Mouse (Mus musculus) CH12.LX (cell line): ENCODE results near the gene Ogg1. TPM values are rescaled to one million over a fixed set of nuclear protein-coding genes. Genes with fewer than 3 reads are reported as not detected.

Source experiments
- DNase-seq: peaks from one replicate; pipeline ENCODE4 v3.0.0-alpha.2; 2013; ENCODE audit errors: extremely low read depth
- H3K27ac ChIP-seq: 2 replicates; pipeline ENCODE4 v1.5.1; 2012; ENCODE audit warnings: low read depth, mild to moderate bottlenecking, control low read depth, moderate library complexity; ENCODE audit not compliant: insufficient read depth
- H3K27me3 ChIP-seq: replicated peaks from 2 replicates; pipeline ENCODE3; 2012; ENCODE audit warnings: inconsistent platforms
- H3K36me3 ChIP-seq, 2 experiments: replicated peaks in 1 of 2; 2 replicates each; pipeline versions ENCODE3 to v1.6.1; 2012; ENCODE audit warnings: inconsistent platforms in 1 of 2, low read length in 1 of 2, mild to moderate bottlenecking in 1 of 2, mixed read lengths in 1 of 2, moderate library complexity in 1 of 2; ENCODE audit not compliant: control insufficient read depth in 1 of 2, insufficient read depth in 1 of 2
- H3K4me1 ChIP-seq, 2 experiments: 2 replicates each; pipeline ENCODE4 v1.6.1; 2012; ENCODE audit warnings: inconsistent platforms in 1 of 2, moderate library complexity in 1 of 2; ENCODE audit not compliant: insufficient read depth in 2 of 2, control insufficient read depth in 1 of 2
- H3K4me2 ChIP-seq: 2 replicates; pipeline ENCODE4 v1.6.1; 2012; ENCODE audit warnings: low read depth, mild to moderate bottlenecking, control low read depth; ENCODE audit not compliant: poor library complexity, insufficient read depth, severe bottlenecking
- H3K4me3 ChIP-seq, 3 experiments: fragments of 150-350 bp in 1 of 3; sonication (generic) in 1 of 3; replicated peaks in 1 of 3; 2 replicates each; pipeline versions ENCODE3 to v1.5.1; 2011 to 2012; ENCODE audit warnings: low read depth in 2 of 3, low read length in 2 of 3, mild to moderate bottlenecking in 2 of 3, moderate library complexity in 2 of 3, control low read depth in 1 of 3, improper control_type of control experiment in 1 of 3, inconsistent platforms in 1 of 3, mixed read lengths in 1 of 3; ENCODE audit not compliant: poor library complexity in 1 of 3
- H3K79me2 ChIP-seq: replicated peaks from 2 replicates; pipeline ENCODE4 v1.6.1; 2012; ENCODE audit warnings: mild to moderate bottlenecking, moderate library complexity; ENCODE audit not compliant: control insufficient read depth, poor library complexity, insufficient read depth, severe bottlenecking; ENCODE audit errors: extremely low read depth
- H3K9ac ChIP-seq: 2 replicates; pipeline ENCODE4 v1.6.1; 2012; ENCODE audit warnings: low read depth, mild to moderate bottlenecking, control low read depth, moderate library complexity; ENCODE audit not compliant: insufficient read depth
- H3K9me3 ChIP-seq: replicated peaks from 2 replicates; pipeline ENCODE3; 2012; ENCODE audit warnings: low read length, inconsistent platforms, mixed read lengths
- BHLHE40 ChIP-seq: IDR thresholded peaks from 2 replicates; pipeline ENCODE4 v1.6.1; 2011; ENCODE audit warnings: mild to moderate bottlenecking, low read depth, low read length, improper control_type of control experiment
- CHD2 ChIP-seq: IDR thresholded peaks from 2 replicates; pipeline ENCODE4 v1.6.1; 2011; ENCODE audit warnings: low read length, improper control_type of control experiment
- CTCF ChIP-seq, 2 experiments: IDR thresholded peaks in 1 of 2; conservative IDR thresholded peaks in 1 of 2; 2 replicates each; pipeline ENCODE4 v1.5.1; 2011 to 2012; ENCODE audit warnings: low read depth in 2 of 2, low read length in 2 of 2, improper control_type of control experiment in 1 of 2, inconsistent platforms in 1 of 2, mild to moderate bottlenecking in 1 of 2, moderate library complexity in 1 of 2
- E2F4 ChIP-seq: IDR thresholded peaks from 2 replicates; pipeline ENCODE4 v1.6.1; 2011; ENCODE audit warnings: low read depth, low read length, improper control_type of control experiment; ENCODE audit not compliant: insufficient replicate concordance
- ETS1 ChIP-seq: conservative IDR thresholded peaks from 2 replicates; pipeline ENCODE4 v1.6.1; 2012; ENCODE audit warnings: low read depth, mild to moderate bottlenecking, inconsistent platforms, low read length, improper control_type of control experiment, moderate library complexity
- GABPA ChIP-seq: IDR thresholded peaks from 2 replicates; pipeline ENCODE4 v1.6.1; 2012; ENCODE audit warnings: low read depth, low read length, improper control_type of control experiment, inconsistent platforms; ENCODE audit not compliant: insufficient replicate concordance
- HCFC1 ChIP-seq: IDR thresholded peaks from 2 replicates; pipeline ENCODE4 v1.6.1; 2012; ENCODE audit warnings: low read depth, mild to moderate bottlenecking, inconsistent platforms, low read length, improper control_type of control experiment
- IRF4 ChIP-seq: IDR thresholded peaks from 2 replicates; pipeline ENCODE4 v1.6.1; 2014; ENCODE audit warnings: low read depth, mild to moderate bottlenecking, inconsistent platforms, low read length, improper control_type of control experiment
- JUN ChIP-seq: IDR thresholded peaks from 2 replicates; pipeline ENCODE4 v1.6.1; 2011; ENCODE audit warnings: low read depth, mild to moderate bottlenecking, low read length, improper control_type of control experiment, moderate library complexity; ENCODE audit not compliant: insufficient read depth
- JUND ChIP-seq: conservative IDR thresholded peaks from 2 replicates; pipeline ENCODE4 v1.6.1; 2011; ENCODE audit warnings: low read depth, low read length, improper control_type of control experiment
- KAT2A ChIP-seq: IDR thresholded peaks from 2 replicates; pipeline ENCODE4 v1.6.1; 2012; ENCODE audit warnings: low read length, improper control_type of control experiment, inconsistent platforms; ENCODE audit not compliant: insufficient replicate concordance
- MAFK ChIP-seq: IDR thresholded peaks from 2 replicates; pipeline ENCODE4 v1.6.1; 2011; ENCODE audit warnings: low read length, improper control_type of control experiment; ENCODE audit not compliant: insufficient replicate concordance
- MEF2A ChIP-seq: IDR thresholded peaks from 2 replicates; pipeline ENCODE4 v1.6.1; 2014; ENCODE audit warnings: low read depth, mild to moderate bottlenecking, inconsistent platforms, low read length, improper control_type of control experiment, borderline replicate concordance
- MYC ChIP-seq: IDR thresholded peaks from 2 replicates; pipeline ENCODE4 v1.6.1; 2011; ENCODE audit warnings: low read depth, mild to moderate bottlenecking, improper control_type of control experiment, low read length
- NELFE ChIP-seq: IDR thresholded peaks from 2 replicates; pipeline ENCODE4 v1.6.1; 2011; ENCODE audit warnings: low read depth, low read length, improper control_type of control experiment
- NRF1 ChIP-seq: IDR thresholded peaks from 2 replicates; pipeline ENCODE4 v1.6.1; 2014; ENCODE audit warnings: low read depth, mild to moderate bottlenecking, inconsistent platforms, low read length, improper control_type of control experiment, moderate library complexity
- PAX5 ChIP-seq: IDR thresholded peaks from 2 replicates; pipeline ENCODE4 v1.6.1; 2012; ENCODE audit warnings: low read length, inconsistent platforms, mixed read lengths
- POLR2AphosphoS2 ChIP-seq: IDR thresholded peaks from 2 replicates; pipeline ENCODE4 v1.6.1; 2011; ENCODE audit warnings: low read depth, low read length, improper control_type of control experiment
- RAD21 ChIP-seq: IDR thresholded peaks from 2 replicates; pipeline ENCODE4 v1.6.1; 2011; ENCODE audit warnings: low read depth, mild to moderate bottlenecking, low read length, improper control_type of control experiment, moderate library complexity
- RCOR1 ChIP-seq: conservative IDR thresholded peaks from 2 replicates; pipeline ENCODE4 v1.6.1; 2012; ENCODE audit warnings: low read depth, mild to moderate bottlenecking, inconsistent platforms, low read length, improper control_type of control experiment
- SMC3 ChIP-seq: IDR thresholded peaks from 2 replicates; pipeline ENCODE4 v1.6.1; 2011; ENCODE audit warnings: low read depth, low read length, improper control_type of control experiment
- ZC3H11A ChIP-seq: IDR thresholded peaks from 2 replicates; pipeline ENCODE4 v1.6.1; 2012; ENCODE audit warnings: low read depth, mild to moderate bottlenecking, inconsistent platforms, low read length, improper control_type of control experiment
- ZMIZ1 ChIP-seq: IDR thresholded peaks from 2 replicates; pipeline ENCODE4 v1.6.1; 2012; ENCODE audit warnings: low read depth, mild to moderate bottlenecking, inconsistent platforms, low read length, improper control_type of control experiment
- ZNF384 ChIP-seq: IDR thresholded peaks from 2 replicates; pipeline ENCODE4 v1.6.1; 2012; ENCODE audit warnings: low read depth, low read length, improper control_type of control experiment, inconsistent platforms
- dilution Hi-C: fragments of 300-500 bp; cut with MboI; formaldehyde crosslinking; loops from 2 replicates; pipeline ENCODE4 v1.14.3; 2020; ENCODE audit warnings: low sequenced_read_pairs; ENCODE audit not compliant: extremely low pct_unique_long_range_greater_than_20kb, extremely low pct_ligation_motif_present
- in situ Hi-C: fragments of 300-500 bp; cut with MboI; formaldehyde crosslinking; loops from 3 replicates; pipeline ENCODE4 v1.14.3; 2019; ENCODE audit warnings: low sequenced_read_pairs, low pct_ligation_motif_present, low pct_unique_long_range_greater_than_20kb, mixed read lengths
- polyA plus RNA-seq: library from polyadenylated mRNA; unstranded; fragments of >175 nt; gene quantifications from 2 replicates; pipeline ENCODE4 v1.2.1, GENCODE M21; 2012; ENCODE audit warnings: low read depth; ENCODE audit not compliant: insufficient read length
- total RNA-seq, 2 experiments: library from RNA; depleted of rRNA; stranded (reverse); fragments of 300-350 nt in 1 of 2; fragments of >200 nt in 1 of 2; gene quantifications; 2 replicates each; pipeline ENCODE4 v1.2.3; 2012 to 2014

Gene Ogg1
- total and polyA plus RNA-seq, 3 experiments, result 13.8 to 20.1 (median 14.5) TPM

DNA sequence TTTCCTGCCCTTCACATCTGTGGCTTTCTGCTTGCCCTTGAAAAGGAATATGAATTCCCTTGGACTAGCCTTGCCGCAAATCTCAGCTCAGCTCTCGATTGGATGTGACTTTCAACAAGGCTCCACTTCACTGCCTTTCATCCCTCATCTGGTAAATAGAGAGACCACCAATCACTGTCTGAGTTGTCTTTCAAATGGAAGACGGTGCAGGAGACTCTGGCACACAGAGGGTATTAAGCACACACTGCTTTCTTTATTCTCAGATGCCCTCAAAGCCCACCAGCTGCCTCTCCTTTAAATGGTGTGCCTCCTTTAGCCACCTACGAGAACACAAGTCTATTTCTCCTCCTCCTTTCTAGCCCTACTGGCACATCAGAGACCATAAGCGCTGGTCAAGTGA is 41.8 kb downstream of the Ogg1 start:
- TF ChIP-seq SMC3, result no peak
- TF ChIP-seq, all 38 proteins: peak for 0
- dilution Hi-C loops (no loop called here), in situ Hi-C loops (no loop called here)
- Histone ChIP-seq H3K79me2 (no peaks in the 10 kb centered on the region), H3K9ac (no peak overlapping the region), H3K4me1 (no peaks in the 10 kb centered on the region), H3K27ac (no peak overlapping the region), H3K4me3 (no peak overlapping the region), H3K9me3 (no peaks in the 10 kb centered on the region), H3K4me2 (no peak overlapping the region), H3K36me3 (peaks cover 56 to 69% of the 10 kb centered on the region in 2 experiments), H3K27me3 (no peaks in the 10 kb centered on the region)
- no peak for DNase-seq

DNA sequence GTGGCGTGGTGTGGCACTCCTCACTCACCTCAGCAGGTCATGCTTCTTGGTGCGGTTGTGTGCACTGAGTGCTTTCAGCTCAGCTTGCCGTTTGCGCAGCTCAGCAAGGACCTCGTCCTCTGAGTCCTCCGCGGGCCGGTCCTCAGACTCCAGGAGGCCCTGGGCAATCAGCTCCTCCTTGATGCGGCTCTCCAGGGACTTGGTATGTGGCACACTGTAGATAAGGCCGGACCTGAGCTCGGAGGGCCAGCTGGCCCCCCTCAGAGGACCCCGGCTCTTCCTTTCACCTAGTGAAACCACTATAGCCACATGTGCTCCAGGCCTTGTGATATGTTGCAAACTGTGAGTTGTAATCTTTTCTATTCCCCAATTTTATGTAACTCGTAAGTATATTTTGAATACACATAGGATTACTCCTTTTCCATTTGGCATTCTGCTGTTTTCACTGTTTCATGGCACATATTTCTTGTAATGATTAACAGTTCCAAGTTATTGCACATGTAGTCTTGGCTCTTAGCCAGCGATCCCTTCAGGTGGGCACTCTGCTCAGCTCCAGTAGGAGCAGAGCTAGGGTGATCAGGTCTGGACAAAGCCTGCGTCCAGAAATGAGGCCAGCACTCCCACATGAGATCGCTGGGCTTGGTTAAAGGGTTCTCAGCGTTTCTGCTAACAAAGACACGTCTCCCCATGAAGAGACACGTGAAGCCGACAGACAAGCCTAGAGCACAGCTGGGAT is 43.6 kb downstream of the Ogg1 start:
- Histone ChIP-seq H3K36me3 (peaks cover 66 to 85% of the 10 kb centered on the region in 2 experiments), H3K79me2 (no peaks in the 10 kb centered on the region)
- TF ChIP-seq IRF4 (no peak), CHD2 (no peak), BHLHE40 (no peak), RAD21 (no peak), SMC3 (no peak), ZMIZ1 (no peak), NRF1 (no peak), NELFE (no peak), ZC3H11A (no peak), PAX5 (no peak), HCFC1 (no peak), JUND (no peak)

DNA sequence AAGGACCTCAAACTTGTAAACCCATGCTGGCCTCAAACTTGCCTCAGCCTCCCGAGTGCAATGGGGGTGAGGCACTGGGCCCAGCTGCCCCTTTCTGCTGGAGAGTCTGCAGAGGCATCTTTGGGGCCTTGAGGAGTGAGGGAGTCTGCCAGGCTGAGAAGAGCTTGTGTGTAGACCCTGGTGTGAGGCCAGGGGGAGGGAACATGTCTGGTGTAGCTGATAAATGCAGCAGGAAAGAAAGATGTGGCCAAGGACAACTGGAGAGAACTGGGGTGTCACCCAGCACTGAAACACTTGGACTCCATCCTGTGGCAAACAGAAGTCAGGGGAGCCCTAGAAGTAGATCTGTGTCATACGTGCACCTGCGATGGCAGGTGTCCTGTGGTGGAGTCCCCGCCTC is 46.7 kb downstream of the Ogg1 start:
- no peaks in the 10 kb centered on the region for H3K27me3 ChIP-seq
- no peak overlapping the region for H3K27ac ChIP-seq
- peaks cover 58 to 72% of the 10 kb centered on the region in 2 experiments for H3K36me3 ChIP-seq
- DNase-seq, result no peak
- H3K9ac ChIP-seq, result no peak overlapping the region
- peaks cover 0 to 9% of the 10 kb centered on the region in 2 experiments; a peak in 2 of 4 replicates for H3K4me1 ChIP-seq
- dilution Hi-C loops, result no loop called here
- no peak overlapping the region for H3K4me2 ChIP-seq
- no peak for TF ChIP-seq GABPA
- no peak for TF ChIP-seq RCOR1
- no peak for TF ChIP-seq BHLHE40
- TF ChIP-seq MAFK, result no peak
- no peak for TF ChIP-seq ZNF384
- TF ChIP-seq MEF2A, result no peak
- no peak for TF ChIP-seq RAD21
- no peak for TF ChIP-seq JUN
- TF ChIP-seq POLR2AphosphoS2, result no peak
- no peak for TF ChIP-seq E2F4
- TF ChIP-seq MYC, result no peak
- TF ChIP-seq ZC3H11A, result no peak
- no peak for TF ChIP-seq NRF1
- no peak for TF ChIP-seq HCFC1
- no peak for TF ChIP-seq PAX5
- no peak for TF ChIP-seq ETS1
- no peak for TF ChIP-seq KAT2A
- TF ChIP-seq CTCF (conservative IDR thresholded peaks at IDR 0.05 in 1 of 2, IDR thresholded peaks at IDR 0.05 in 1 of 2; ENCODE audit: low read depth in 2 of 2, low read length in 2 of 2), result no peak
- no peak for TF ChIP-seq SMC3
- in situ Hi-C loops, result no loop called here
- no peak overlapping the region for H3K4me3 ChIP-seq
- peaks cover 5% of the 10 kb centered on the region for H3K79me2 ChIP-seq
- no peaks in the 10 kb centered on the region for H3K9me3 ChIP-seq

More for the DNA sequence above, 43.6 kb downstream of the Ogg1 start:
- H3K27ac ChIP-seq, result no peak overlapping the region
- H3K9me3 ChIP-seq, result no peaks in the 10 kb centered on the region
- H3K4me3 ChIP-seq, result no peak overlapping the region
- H3K4me2 ChIP-seq, result no peak overlapping the region
- in situ Hi-C loops (no loop called here), dilution Hi-C loops (no loop called here)
- H3K4me1 ChIP-seq, result no peaks in the 10 kb centered on the region
- no peaks in the 10 kb centered on the region for H3K27me3 ChIP-seq
- no peak overlapping the region for H3K9ac ChIP-seq
- DNase-seq, result no peak
